Mouse (Mus musculus) lung, postnatal 4 days (tissue): ENCODE data around the gene Map3k12.

Source experiments
- DNase-seq, 2 experiments: peaks; one replicate each; pipeline ENCODE4 v3.0.0; 2021

Gene Map3k12

GRCm38 (mm10) chr15:102519211-102520141, 2.6 kb upstream of the Map3k12 start:
- no peak for DNase-seq

- DNase-seq: no peak
These were observed 2.0 kb upstream of the Map3k12 start for GRCm38 (mm10) chr15:102518859-102519201.

- DNase-seq: peak; percentile 99 to 100
These were observed 1.4 kb upstream of the Map3k12 start, which contains the start of gene Tarbp2 for GRCm38 (mm10) chr15:102517976-102518858. Gene Tarbp2, plus strand, starts transcription at chr15:102518192.

GRCm38 (mm10) chr15:102517631-102517975, 739 bp upstream of the Map3k12 start:
- DNase-seq: no peak

- DNase-seq: no peak
These were observed 571 bp downstream of the Map3k12 start for GRCm38 (mm10) chr15:102516293-102516692.

- DNase-seq: no peak
These were observed 1.1 kb downstream of the Map3k12 start for GRCm38 (mm10) chr15:102515791-102516190.

- DNase-seq: no peak
These were observed 1.6 kb downstream of the Map3k12 start for GRCm38 (mm10) chr15:102515261-102515660.

- DNase-seq: no peak
These were observed 3.9 kb downstream of the Map3k12 start for GRCm38 (mm10) chr15:102513004-102513403.

- no peak for DNase-seq
These were observed 4.4 kb downstream of the Map3k12 start for GRCm38 (mm10) chr15:102512471-102512870.

- DNase-seq: no peak
These were observed 4.9 kb downstream of the Map3k12 start for GRCm38 (mm10) chr15:102512010-102512409.

- no peak for DNase-seq
These were observed 5.5 kb downstream of the Map3k12 start for GRCm38 (mm10) chr15:102511285-102511833.

GRCm38 (mm10) chr15:102510590-102511284, 6.1 kb downstream of the Map3k12 start:
- peak; percentile 87 to 91 for DNase-seq

- no peak for DNase-seq
These were observed 6.8 kb downstream of the Map3k12 start for GRCm38 (mm10) chr15:102510110-102510509.

- no peak for DNase-seq
These were observed 8.5 kb downstream of the Map3k12 start for GRCm38 (mm10) chr15:102508336-102508735.

- no peak for DNase-seq
These were observed 9.3 kb downstream of the Map3k12 start for GRCm38 (mm10) chr15:102507561-102507960.

- DNase-seq: no peak
These were observed 10.0 kb downstream of the Map3k12 start for GRCm38 (mm10) chr15:102506864-102507263.

GRCm38 (mm10) chr15:102506464-102506830, 10.4 kb downstream of the Map3k12 start:
- no peak for DNase-seq

GRCm38 (mm10) chr15:102505770-102506463, 10.9 kb downstream of the Map3k12 start:
- DNase-seq: no peak

- DNase-seq: no peak
These were observed 11.6 kb downstream of the Map3k12 start for GRCm38 (mm10) chr15:102505073-102505769.

GRCm38 (mm10) chr15:102503924-102504782, 12.7 kb downstream of the Map3k12 start:
- no peak for DNase-seq
